23 mouse cellular contexts compared by ENCODE assay signal in the genomic region with DNA sequence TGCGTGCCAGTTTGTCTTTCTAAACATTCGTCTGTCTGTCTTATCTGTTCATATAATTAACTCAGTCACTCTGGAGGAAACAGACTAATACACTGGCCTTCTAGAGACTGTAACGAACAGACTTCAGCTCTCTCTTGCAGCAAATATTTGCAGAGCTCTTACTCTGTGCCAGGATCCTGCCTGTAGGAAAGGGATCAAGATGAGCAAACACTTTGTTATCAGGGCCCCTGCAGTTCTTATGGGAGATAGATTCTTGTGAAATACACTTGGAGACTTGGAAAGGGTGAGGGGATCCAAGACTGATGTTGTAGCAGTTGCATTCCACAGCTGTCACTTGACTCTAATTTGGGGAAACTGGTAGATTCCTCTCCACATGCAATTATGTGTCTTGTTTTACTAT.
DNase-seq lines count a peak whose midpoint lies in the region; ATAC-seq and TF ChIP-seq lines count a peak whose summit lies in the region.
"Had no signal": no experiment of that assay in that cellular context is flagged by ENCODE, and none has a peak within 500 bp of the region (broad histone marks: within the 10 kb centered on the region; RNA-seq: fewer than 3 reads in every experiment).

No protein-coding gene starts in this region.

- ATAC-seq in lung, embryonic 14.5 days (ENCODE audit: insufficient read depth): peak; percentile 98
- peak; percentile 97 for ATAC-seq in lung, embryonic 16.5 days (ENCODE audit: low read depth)
- ATAC-seq: forebrain, embryonic 14.5 days had no signal

- TF ChIP-seq CTCF in lung, embryonic 14.5 days (IDR thresholded peaks at IDR 0.05; ENCODE audit: low read depth): no peak
- TF ChIP-seq CTCF in lung, adult 2 months (IDR thresholded peaks at IDR 0.05; ENCODE audit: insufficient read depth, low read length): no peak
- TF ChIP-seq CTCF in thymus, adult 2 months (IDR thresholded peaks at IDR 0.05; ENCODE audit: borderline replicate concordance, control insufficient read depth, extremely low read depth, insufficient read depth, low read length, poor library complexity): no peak

- 9% methylated on average over 3 of the region's 3 CpGs for WGBS in lung, embryonic 14.5 days
- WGBS in lung, adult 2 months: 8% methylated on average over 3 of the region's 3 CpGs
- 0% methylated on average over 2 of the region's 3 CpGs for WGBS in lung, embryonic 16.5 days
- 62% methylated on average over 3 of the region's 3 CpGs for WGBS in thymus, adult 2 months

- peak; percentile 91 for DNase-seq in lung, embryonic 14.5 days
- DNase-seq in lung, adult 2 months: no peak
- DNase-seq in lung, adult 18-20 months: no peak
- DNase-seq in lung, postnatal 10 days: peak; percentile 7
- no peak for DNase-seq in lung, postnatal 14 days
- no peak for DNase-seq in thymus, adult 2 months
- DNase-seq: adrenal gland, adult 2 months; adrenal gland, postnatal 10 days; adrenal gland, postnatal 25 days; cerebellum, adult 11 months; cerebellum, adult 18-20 months; cerebellum, adult 8-10 months; cerebellum, adult 9-11 months; cerebellum, postnatal 14 days; cerebellum, postnatal 36 days; embryo, embryonic 11 days had no signal

- TF ChIP-seq POLR2A in lung, adult 2 months (IDR thresholded peaks at IDR 0.05; ENCODE audit: borderline replicate concordance, extremely low read depth, low read depth, low read length): no peak
- TF ChIP-seq POLR2A in thymus, adult 2 months (IDR thresholded peaks at IDR 0.05; ENCODE audit: control insufficient read depth, extremely low read depth, insufficient read depth, low read length, poor library complexity): no peak

- no peaks in the 10 kb centered on the region for H3K36me3 ChIP-seq in lung, embryonic 14.5 days (ENCODE audit: insufficient read depth)
- H3K36me3 ChIP-seq in lung, embryonic 16.5 days (ENCODE audit: control insufficient read depth, insufficient read depth, low read length): no peaks in the 10 kb centered on the region
- no peaks in the 10 kb centered on the region for H3K36me3 ChIP-seq in thymus, adult 2 months (ENCODE audit: control insufficient read depth, insufficient read depth, low read length)
- H3K36me3 ChIP-seq: embryonic facial prominence, embryonic 13.5 days; embryonic facial prominence, embryonic 15.5 days; forebrain, embryonic 10.5 days; forebrain, embryonic 12.5 days had no signal

- no peak overlapping the region for H3K4me3 ChIP-seq in lung, embryonic 14.5 days (ENCODE audit: low read depth, low read length)
- H3K4me3 ChIP-seq in lung, adult 2 months (replicated peaks; ENCODE audit: extremely low read depth, low read depth, low read length): no peak overlapping the region
- no peak overlapping the region for H3K4me3 ChIP-seq in lung, embryonic 16.5 days (ENCODE audit: low read length)
- no peak overlapping the region for H3K4me3 ChIP-seq in thymus, adult 2 months (ENCODE audit: control insufficient read depth, insufficient read depth, low read length)
- H3K4me3 ChIP-seq: embryonic facial prominence, embryonic 13.5 days; embryonic facial prominence, embryonic 15.5 days; erythroblast, embryonic 14.5 days; forebrain, embryonic 10.5 days; forebrain, embryonic 12.5 days had no signal

- no peaks in the 10 kb centered on the region for H3K9me3 ChIP-seq in lung, embryonic 14.5 days (ENCODE audit: low read depth, low read length)
- no peaks in the 10 kb centered on the region for H3K9me3 ChIP-seq in lung, embryonic 16.5 days (ENCODE audit: control insufficient read depth, low read length)
- H3K9me3 ChIP-seq: embryonic facial prominence, embryonic 13.5 days; embryonic facial prominence, embryonic 15.5 days; forebrain, embryonic 10.5 days; forebrain, embryonic 12.5 days had no signal

- no peak overlapping the region for H3K9ac ChIP-seq in lung, embryonic 14.5 days
- H3K9ac ChIP-seq in lung, embryonic 16.5 days (ENCODE audit: low read length): no peak overlapping the region
- H3K9ac ChIP-seq: embryonic facial prominence, embryonic 13.5 days; embryonic facial prominence, embryonic 15.5 days; forebrain, embryonic 12.5 days had no signal

- H3K4me1 ChIP-seq in lung, embryonic 14.5 days (ENCODE audit: insufficient read depth): no peaks in the 10 kb centered on the region
- no peaks in the 10 kb centered on the region for H3K4me1 ChIP-seq in lung, adult 2 months (ENCODE audit: control insufficient read depth, insufficient read depth, low read length)
- no peaks in the 10 kb centered on the region; the same call in 1 of the 2 replicates for H3K4me1 ChIP-seq in lung, embryonic 16.5 days (replicated peaks; ENCODE audit: control insufficient read depth, insufficient read depth, low read length)
- H3K4me1 ChIP-seq in thymus, adult 2 months (replicated peaks; ENCODE audit: control insufficient read depth, insufficient read depth, low read length): no peaks in the 10 kb centered on the region
- H3K4me1 ChIP-seq: embryonic facial prominence, embryonic 13.5 days; embryonic facial prominence, embryonic 15.5 days; forebrain, embryonic 10.5 days; forebrain, embryonic 12.5 days had no signal

- H3K27me3 ChIP-seq in lung, embryonic 14.5 days (ENCODE audit: insufficient read depth, low read length): no peaks in the 10 kb centered on the region
- H3K27me3 ChIP-seq in lung, embryonic 16.5 days (ENCODE audit: control insufficient read depth, insufficient read depth, low read depth, low read length): no peaks in the 10 kb centered on the region
- H3K27me3 ChIP-seq in thymus, adult 2 months (ENCODE audit: control insufficient read depth, insufficient read depth, low read length): no peaks in the 10 kb centered on the region
- H3K27me3 ChIP-seq: embryonic facial prominence, embryonic 15.5 days; forebrain, embryonic 12.5 days had no signal

- H3K27ac ChIP-seq in lung, embryonic 14.5 days (ENCODE audit: low read depth): no peak overlapping the region
- no peak overlapping the region for H3K27ac ChIP-seq in lung, embryonic 16.5 days (ENCODE audit: low read length)
- no peak overlapping the region for H3K27ac ChIP-seq in thymus, adult 2 months (ENCODE audit: control insufficient read depth, insufficient read depth, low read length)
- H3K27ac ChIP-seq: embryonic facial prominence, embryonic 13.5 days; embryonic facial prominence, embryonic 15.5 days; forebrain, embryonic 10.5 days; forebrain, embryonic 12.5 days had no signal

- H3K4me2 ChIP-seq in lung, embryonic 14.5 days: no peak overlapping the region
- H3K4me2 ChIP-seq in lung, embryonic 16.5 days (ENCODE audit: low read depth, low read length): no peak overlapping the region
- H3K4me2 ChIP-seq: embryonic facial prominence, embryonic 13.5 days; embryonic facial prominence, embryonic 15.5 days; forebrain, embryonic 12.5 days had no signal

Comparison
In these comparisons a context has a peak if more than half of its experiments do, and no peak if none do; other contexts are left out.
1. DNase-seq: peak in lung, embryonic 14.5 days (single experiment) and lung, postnatal 10 days (single experiment); none in lung, adult 2 months (single experiment), lung, adult 18-20 months (0 of 2), lung, postnatal 14 days (single experiment) and thymus, adult 2 months (single experiment).